8 mouse cellular contexts compared by ENCODE assay signal in the genomic region with DNA sequence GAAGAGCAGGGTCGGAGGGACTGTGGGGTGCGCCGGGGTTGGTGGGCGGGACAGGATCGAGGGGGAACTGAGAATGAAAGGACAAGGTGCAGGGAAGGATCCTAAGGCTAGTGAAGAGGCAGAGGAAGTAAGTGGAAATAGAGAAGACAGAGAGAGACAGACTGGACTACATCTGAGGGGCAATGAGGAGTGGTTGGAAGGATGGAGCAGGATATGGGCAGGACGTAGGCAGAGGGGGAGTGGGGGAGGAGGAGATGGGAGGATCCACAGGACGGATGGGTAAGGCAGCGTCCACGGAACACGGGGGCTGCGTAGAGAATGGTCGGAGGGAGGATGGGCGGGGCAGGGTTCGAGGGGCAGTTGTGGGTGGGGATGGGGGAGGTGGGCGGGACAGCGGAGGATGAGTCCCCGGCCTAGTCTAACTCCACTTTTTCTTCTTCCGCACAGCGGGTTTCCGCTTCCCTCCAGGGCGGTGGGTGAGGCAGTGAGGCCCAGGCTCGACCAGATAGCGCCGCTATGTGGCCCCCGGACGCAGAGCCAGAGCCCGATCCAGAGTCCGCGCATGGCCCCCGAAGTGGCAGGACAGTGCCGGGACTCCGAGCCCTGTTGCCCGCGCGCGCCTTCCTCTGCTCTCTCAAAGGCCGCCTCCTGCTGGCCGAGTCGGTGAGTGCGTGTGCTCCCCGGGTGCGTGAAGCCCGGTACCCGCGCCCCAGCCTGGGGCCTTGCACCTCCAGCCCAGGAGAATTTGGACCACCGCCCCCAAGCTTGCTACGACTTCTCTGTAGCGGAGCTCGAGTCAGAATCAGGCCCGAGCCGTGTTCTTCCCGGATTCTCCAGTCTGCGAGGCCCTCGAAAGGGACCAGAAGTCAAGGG. TPM values are rescaled to one million over a fixed set of nuclear protein-coding genes. Genes with fewer than 3 reads are reported as not detected.
DNase-seq lines count a peak whose midpoint lies in the region; ATAC-seq and TF ChIP-seq lines count a peak whose summit lies in the region.

No protein-coding gene starts in this region.

- H3K4me1 ChIP-seq in forebrain, postnatal 0 days (ENCODE audit: insufficient read depth) = no peaks in the 10 kb centered on the region
- H3K4me1 ChIP-seq in lung, embryonic 14.5 days (ENCODE audit: insufficient read depth) = no peaks in the 10 kb centered on the region
- peaks cover 33% of the 10 kb centered on the region for H3K4me1 ChIP-seq in neural tube, embryonic 15.5 days
- H3K4me1 ChIP-seq in thymus, adult 2 months (replicated peaks; ENCODE audit: control insufficient read depth, insufficient read depth, low read length) = peaks cover 17% of the 10 kb centered on the region

- no peaks in the 10 kb centered on the region for H3K9me3 ChIP-seq in forebrain, postnatal 0 days (ENCODE audit: low read length)
- H3K9me3 ChIP-seq in lung, embryonic 14.5 days (ENCODE audit: low read depth, low read length) = no peaks in the 10 kb centered on the region
- H3K9me3 ChIP-seq in neural tube, embryonic 15.5 days (replicated peaks) = no peaks in the 10 kb centered on the region

- H3K4me2 ChIP-seq in forebrain, postnatal 0 days (ENCODE audit: low read depth) = peak overlapping the region; percentile 96
- peak overlapping the region; percentile 72 for H3K4me2 ChIP-seq in lung, embryonic 14.5 days
- H3K4me2 ChIP-seq in neural tube, embryonic 15.5 days = peak overlapping the region; percentile 94

- intact Hi-C loops in heart, postnatal 36 days (cut with DNase I) = loop anchor here (1.0 to 10.0 kb wide), 5 partner anchors 28 to 243 kb away; partner anchors contain the start of gene Cklf

- H3K36me3 ChIP-seq in forebrain, postnatal 0 days (ENCODE audit: insufficient read depth) = no peaks in the 10 kb centered on the region; the same call in 1 of the 2 replicates
- peaks cover 24% of the 10 kb centered on the region for H3K36me3 ChIP-seq in lung, embryonic 14.5 days (ENCODE audit: insufficient read depth)
- no peaks in the 10 kb centered on the region for H3K36me3 ChIP-seq in neural tube, embryonic 15.5 days
- H3K36me3 ChIP-seq in thymus, adult 2 months (ENCODE audit: control insufficient read depth, insufficient read depth, low read length) = no peaks in the 10 kb centered on the region

- peak overlapping the region; percentile 73 for H3K9ac ChIP-seq in forebrain, postnatal 0 days
- H3K9ac ChIP-seq in lung, embryonic 14.5 days = peak overlapping the region; percentile 90
- peak overlapping the region; percentile 55 for H3K9ac ChIP-seq in neural tube, embryonic 15.5 days (replicated peaks)

- peak overlapping the region; percentile 71 for H3K27ac ChIP-seq in forebrain, postnatal 0 days (ENCODE audit: low read depth, low read length)
- H3K27ac ChIP-seq in layer of hippocampus, adult 2 months = peak overlapping the region; percentile 82
- peak overlapping the region; percentile 94 for H3K27ac ChIP-seq in lung, embryonic 14.5 days (ENCODE audit: low read depth)
- peak overlapping the region; percentile 72 for H3K27ac ChIP-seq in neural tube, embryonic 15.5 days (replicated peaks)
- H3K27ac ChIP-seq in thymus, adult 2 months (ENCODE audit: control insufficient read depth, insufficient read depth, low read length) = no peak overlapping the region

- peak; percentile 79 for ATAC-seq in forebrain, postnatal 0 days
- peak; percentile 85 for ATAC-seq in lung, embryonic 14.5 days (ENCODE audit: insufficient read depth)
- ATAC-seq in neural tube, embryonic 15.5 days (ENCODE audit: low FRiP score) = peak; percentile 76

- peak overlapping the region; percentile 59 for H3K4me3 ChIP-seq in forebrain, postnatal 0 days (ENCODE audit: low read depth, low read length)
- peak overlapping the region; percentile 68 for H3K4me3 ChIP-seq in layer of hippocampus, adult 2 months
- peak overlapping the region; percentile 70 for H3K4me3 ChIP-seq in lung, embryonic 14.5 days (ENCODE audit: low read depth, low read length)
- peak overlapping the region; percentile 56 for H3K4me3 ChIP-seq in neural tube, embryonic 15.5 days (replicated peaks)
- H3K4me3 ChIP-seq in thymus, adult 2 months (ENCODE audit: control insufficient read depth, insufficient read depth, low read length) = peak overlapping the region; percentile 52

- peak; percentile 82 for DNase-seq in ES-CJ7 (ENCODE audit: low read depth, low spot score)
- peak; percentile 40 for DNase-seq in cerebellum, adult 11-12 months
- DNase-seq in forebrain, postnatal 0 days = peak; percentile 71
- peak; percentile 80 to 81 for DNase-seq in heart, postnatal 36 days
- peak; percentile 46 to 57 for DNase-seq in layer of hippocampus, adult 2 months (ENCODE audit: low spot score in 2 of 2)
- DNase-seq in lung, embryonic 14.5 days = peak; percentile 88
- peak; percentile 82 for DNase-seq in thymus, adult 2 months

- TF ChIP-seq POLR2A in thymus, adult 2 months (IDR thresholded peaks at IDR 0.05; ENCODE audit: control insufficient read depth, extremely low read depth, insufficient read depth, low read length, poor library complexity) = no peak

- H3K27me3 ChIP-seq in forebrain, postnatal 0 days (ENCODE audit: insufficient read depth, low read length) = no peaks in the 10 kb centered on the region
- H3K27me3 ChIP-seq in lung, embryonic 14.5 days (ENCODE audit: insufficient read depth, low read length) = no peaks in the 10 kb centered on the region
- H3K27me3 ChIP-seq in neural tube, embryonic 15.5 days (replicated peaks) = no peaks in the 10 kb centered on the region
- H3K27me3 ChIP-seq in thymus, adult 2 months (ENCODE audit: control insufficient read depth, insufficient read depth, low read length) = no peaks in the 10 kb centered on the region

- peak; percentile 76 for TF ChIP-seq CTCF in forebrain, postnatal 0 days (IDR thresholded peaks at IDR 0.05; ENCODE audit: low read depth)
- TF ChIP-seq CTCF in layer of hippocampus, adult 2 months (conservative IDR thresholded peaks at IDR 0.05) = peak; percentile 84
- peak; percentile 74 for TF ChIP-seq CTCF in lung, embryonic 14.5 days (IDR thresholded peaks at IDR 0.05; ENCODE audit: low read depth)
- TF ChIP-seq CTCF in thymus, adult 2 months (IDR thresholded peaks at IDR 0.05; ENCODE audit: borderline replicate concordance, control insufficient read depth, extremely low read depth, insufficient read depth, low read length, poor library complexity) = peak; percentile 85; the same call in 1 of the 2 replicates

- 1% methylated on average over 54 of the region's 54 CpGs for WGBS in forebrain, postnatal 0 days
- under 1% methylated on average over 52 of the region's 54 CpGs for WGBS in lung, embryonic 14.5 days
- under 1% methylated on average over 38 of the region's 54 CpGs for WGBS in neural tube, embryonic 15.5 days
- 1% methylated on average over 52 of the region's 54 CpGs for WGBS in thymus, adult 2 months

RNA-seq across cellular contexts. Expression of gene Cmtm3, which starts 1.3 kb away (rescaled TPM):
- total RNA-seq in forebrain, postnatal 0 days (2014; rRNA removed) = 18.4 and 22.0 TPM in 2 replicates
- polyA plus RNA-seq in forebrain, postnatal 0 days (2015; fragmentation: Nextera tagmentation; extraction: Ambion mirVana) = 33.0 and 34.4 TPM in 2 replicates
- total RNA-seq in heart, postnatal 36 days (2021) = 10 to 100 TPM; 14.4 to 15.7 TPM
- 10 to 100 TPM; 12.2 to 15.1 TPM for total RNA-seq in layer of hippocampus, adult 2 months (2021)
- polyA plus RNA-seq in lung, embryonic 14.5 days (2014; fragmentation: Nextera tagmentation; extraction: Ambion mirVana) = 156 and 164 TPM in 2 replicates
- 38.9 and 57.6 TPM in 2 replicates for polyA plus RNA-seq in neural tube, embryonic 15.5 days (2015; fragmentation: Nextera tagmentation; extraction: Ambion mirVana)
- polyA plus RNA-seq in thymus, adult 2 months (2012; rRNA removed) = 63.4 and 76.3 TPM in 2 replicates

RNA-seq across cellular contexts. Expression of gene Cmtm2b, which starts 18.4 kb away (rescaled TPM):
- 0.38 TPM in 1 of 2 replicates, not detected in the other for total RNA-seq in forebrain, postnatal 0 days (2014; rRNA removed)
- not detected in 2 replicates for polyA plus RNA-seq in forebrain, postnatal 0 days (2015; fragmentation: Nextera tagmentation; extraction: Ambion mirVana)
- total RNA-seq in heart, postnatal 36 days (2021) = not detected
- not detected for total RNA-seq in layer of hippocampus, adult 2 months (2021)
- not detected in 2 replicates for polyA plus RNA-seq in lung, embryonic 14.5 days (2014; fragmentation: Nextera tagmentation; extraction: Ambion mirVana)
- not detected in 2 replicates for polyA plus RNA-seq in neural tube, embryonic 15.5 days (2015; fragmentation: Nextera tagmentation; extraction: Ambion mirVana)
- not detected in 2 replicates for polyA plus RNA-seq in thymus, adult 2 months (2012; rRNA removed)

RNA-seq across cellular contexts. Expression of gene Gm11020, which starts 19.1 kb away (rescaled TPM):
- total RNA-seq in forebrain, postnatal 0 days (2014; rRNA removed) = not detected in 2 replicates
- polyA plus RNA-seq in forebrain, postnatal 0 days (2015; fragmentation: Nextera tagmentation; extraction: Ambion mirVana) = not detected in 2 replicates
- not detected for total RNA-seq in heart, postnatal 36 days (2021)
- total RNA-seq in layer of hippocampus, adult 2 months (2021) = not detected
- polyA plus RNA-seq in lung, embryonic 14.5 days (2014; fragmentation: Nextera tagmentation; extraction: Ambion mirVana) = not detected in 2 replicates
- not detected in 2 replicates for polyA plus RNA-seq in neural tube, embryonic 15.5 days (2015; fragmentation: Nextera tagmentation; extraction: Ambion mirVana)
- polyA plus RNA-seq in thymus, adult 2 months (2012; rRNA removed) = not detected in 2 replicates

RNA-seq across cellular contexts. Expression of gene Cmtm1, which starts 30.5 kb away (rescaled TPM):
- 0.62 TPM in 1 of 2 replicates, not detected in the other for total RNA-seq in forebrain, postnatal 0 days (2014; rRNA removed)
- not detected in 2 replicates for polyA plus RNA-seq in forebrain, postnatal 0 days (2015; fragmentation: Nextera tagmentation; extraction: Ambion mirVana)
- total RNA-seq in heart, postnatal 36 days (2021) = not detected
- not detected for total RNA-seq in layer of hippocampus, adult 2 months (2021)
- polyA plus RNA-seq in lung, embryonic 14.5 days (2014; fragmentation: Nextera tagmentation; extraction: Ambion mirVana) = not detected in 2 replicates
- not detected in 2 replicates for polyA plus RNA-seq in neural tube, embryonic 15.5 days (2015; fragmentation: Nextera tagmentation; extraction: Ambion mirVana)
- not detected in 2 replicates for polyA plus RNA-seq in thymus, adult 2 months (2012; rRNA removed)

RNA-seq across cellular contexts. Expression of gene Gm45711, which starts 30.6 kb away (rescaled TPM):
- total RNA-seq in forebrain, postnatal 0 days (2014; rRNA removed) = not detected in 2 replicates
- polyA plus RNA-seq in forebrain, postnatal 0 days (2015; fragmentation: Nextera tagmentation; extraction: Ambion mirVana) = not detected in 2 replicates
- not detected for total RNA-seq in heart, postnatal 36 days (2021)
- not detected for total RNA-seq in layer of hippocampus, adult 2 months (2021)
- polyA plus RNA-seq in lung, embryonic 14.5 days (2014; fragmentation: Nextera tagmentation; extraction: Ambion mirVana) = not detected in 2 replicates
- polyA plus RNA-seq in neural tube, embryonic 15.5 days (2015; fragmentation: Nextera tagmentation; extraction: Ambion mirVana) = not detected in 2 replicates
- not detected in 2 replicates for polyA plus RNA-seq in thymus, adult 2 months (2012; rRNA removed)
